Mouse (Mus musculus): ENCODE results near the gene Slc29a1. TPM values are rescaled to one million over a fixed set of nuclear protein-coding genes. Genes with fewer than 3 reads are reported as not detected.
A peak's percentile ranks its signal among the peaks of the same experiment; 100 is the strongest.
"Not testable (repeated sequence)": the region's sequence is repeated elsewhere in the genome, so short reads cannot be mapped to it uniquely, and the experiment has no call there.

The Slc29a1 gene
- polyA plus RNA-seq, 1 experiment from 2014 or later = 47.2 TPM

DNA sequence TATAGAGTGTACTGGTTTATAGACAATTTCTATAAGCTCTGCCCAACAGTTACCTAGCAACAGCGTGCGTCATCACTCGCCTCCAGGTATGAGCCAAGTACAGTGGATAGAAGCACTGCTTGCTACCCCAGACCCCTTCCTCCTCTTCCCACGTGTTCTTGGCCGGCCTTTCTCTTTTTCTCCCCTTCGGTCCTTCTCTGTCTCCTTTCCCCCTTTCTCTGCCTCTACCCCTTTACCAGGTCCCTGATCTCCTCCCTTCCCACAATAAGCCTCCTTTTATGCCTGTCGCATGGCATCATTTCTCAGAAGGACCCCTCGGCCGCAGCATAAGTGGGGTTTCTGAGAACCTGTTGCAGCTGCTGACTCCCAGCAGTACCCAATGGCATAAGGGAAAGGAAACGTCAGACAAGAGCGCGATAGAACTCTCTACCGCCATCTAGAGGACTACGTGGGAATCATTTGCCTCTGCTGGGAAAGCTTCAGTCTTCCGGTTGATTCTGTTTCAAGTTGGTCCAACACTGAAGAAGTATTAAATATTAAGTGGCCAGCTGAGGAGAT lies 27.2 kb upstream of the Slc29a1 start:
- Histone ChIP-seq H3K4me2 (replicated peaks) (peak overlapping the region; percentile 30), H3K36me3 (no peaks in the 10 kb centered on the region), H3K9me3 (replicated peaks) (no peaks in the 10 kb centered on the region), H3K4me1 (peaks cover 13% of the 10 kb centered on the region), H3K9ac (no peak overlapping the region), H3K27ac (no peak overlapping the region), H3K27me3 (no peaks in the 10 kb centered on the region), H3K4me3 (no peak overlapping the region)
- 26% methylated on average over 15 of the region's 15 CpGs for WGBS
- no peak for ATAC-seq (ENCODE audit: low FRiP score)

DNA sequence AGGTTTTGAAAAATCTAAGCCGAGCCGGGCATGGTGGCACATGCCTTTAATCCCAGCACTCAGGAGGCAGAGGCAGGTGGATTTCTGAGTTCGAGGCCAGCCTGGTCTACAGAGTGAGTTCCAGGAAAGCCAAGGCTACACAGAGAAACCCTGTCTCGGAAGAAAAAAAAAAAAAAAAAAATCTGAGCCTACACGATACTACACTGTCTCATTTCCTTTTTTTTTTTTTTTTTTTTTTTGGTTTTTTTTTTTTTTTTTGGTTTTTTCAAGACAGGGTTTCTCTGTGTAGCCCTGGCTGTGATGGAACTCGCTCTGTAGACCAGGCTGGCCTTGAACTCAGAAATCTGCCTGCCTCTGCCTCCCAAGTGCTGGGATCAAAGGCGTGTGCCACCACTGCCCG lies 24.0 kb upstream of the Slc29a1 start:
- not testable (repeated sequence) for H3K4me2 ChIP-seq (replicated peaks); H3K9ac ChIP-seq; H3K36me3 ChIP-seq; H3K9me3 ChIP-seq (replicated peaks); H3K27ac ChIP-seq; ATAC-seq (ENCODE audit: low FRiP score); H3K4me3 ChIP-seq; H3K27me3 ChIP-seq
- 90% methylated on average over 8 of the region's 8 CpGs for WGBS
- peaks cover 14% of the 10 kb centered on the region for H3K4me1 ChIP-seq

GRCm38 (mm10) chr17:45619386-45620256 lies 20.2 kb upstream of the Slc29a1 start:
- Histone ChIP-seq H3K36me3 (no peaks in the 10 kb centered on the region), H3K9ac (0 out of 2 replicates have a peak overlapping the region, but pooled peaks have one; percentile 29), H3K4me1 (peaks cover 10% of the 10 kb centered on the region), H3K4me2 (replicated peaks) (peak overlapping the region; percentile 37), H3K9me3 (replicated peaks) (no peaks in the 10 kb centered on the region), H3K4me3 (no peak overlapping the region), H3K27me3 (0 out of 2 replicates have a peak, but pooled peaks cover under 1% of the 10 kb centered on the region), H3K27ac (peak overlapping the region; percentile 55; the same call in 1 of the 2 replicates)
- 28% methylated on average over 20 of the region's 20 CpGs for WGBS
- no peak for ATAC-seq (ENCODE audit: low FRiP score)

- no peak for ATAC-seq (ENCODE audit: low FRiP score)
- no peak overlapping the region for H3K4me3 ChIP-seq
- WGBS = 13% methylated on average over 8 of the region's 8 CpGs
Measured at GRCm38 (mm10) chr17:45618941-45619385, 19.6 kb upstream of the Slc29a1 start.

GRCm38 (mm10) chr17:45617655-45618054 lies 18.2 kb upstream of the Slc29a1 start:
- Histone ChIP-seq H3K27me3 (0 out of 2 replicates have a peak, but pooled peaks cover 2% of the 10 kb centered on the region), H3K4me2 (replicated peaks) (no peak overlapping the region), H3K9me3 (replicated peaks) (no peaks in the 10 kb centered on the region), H3K4me1 (peaks cover 10% of the 10 kb centered on the region), H3K36me3 (no peaks in the 10 kb centered on the region), H3K9ac (no peak overlapping the region), H3K4me3 (no peak overlapping the region), H3K27ac (no peak overlapping the region)
- 94% methylated on average over 6 of the region's 6 CpGs for WGBS
- ATAC-seq (ENCODE audit: low FRiP score) = no peak

More at GRCm38 (mm10) chr17:45618941-45619385, 19.6 kb upstream of the Slc29a1 start:
- H3K27me3 ChIP-seq = 0 out of 2 replicates have a peak, but pooled peaks cover 2% of the 10 kb centered on the region
- H3K27ac ChIP-seq = peak overlapping the region; percentile 55; the same call in 1 of the 2 replicates
- H3K4me1 ChIP-seq = peaks cover 10% of the 10 kb centered on the region
- H3K4me2 ChIP-seq (replicated peaks) = peak overlapping the region; percentile 37
- 0 out of 2 replicates have a peak overlapping the region, but pooled peaks have one; percentile 29 for H3K9ac ChIP-seq
- no peaks in the 10 kb centered on the region for H3K36me3 ChIP-seq
- no peaks in the 10 kb centered on the region for H3K9me3 ChIP-seq (replicated peaks)

GRCm38 (mm10) chr17:45616679-45617078 lies 17.3 kb upstream of the Slc29a1 start:
- no peak overlapping the region for H3K27ac ChIP-seq

DNA sequence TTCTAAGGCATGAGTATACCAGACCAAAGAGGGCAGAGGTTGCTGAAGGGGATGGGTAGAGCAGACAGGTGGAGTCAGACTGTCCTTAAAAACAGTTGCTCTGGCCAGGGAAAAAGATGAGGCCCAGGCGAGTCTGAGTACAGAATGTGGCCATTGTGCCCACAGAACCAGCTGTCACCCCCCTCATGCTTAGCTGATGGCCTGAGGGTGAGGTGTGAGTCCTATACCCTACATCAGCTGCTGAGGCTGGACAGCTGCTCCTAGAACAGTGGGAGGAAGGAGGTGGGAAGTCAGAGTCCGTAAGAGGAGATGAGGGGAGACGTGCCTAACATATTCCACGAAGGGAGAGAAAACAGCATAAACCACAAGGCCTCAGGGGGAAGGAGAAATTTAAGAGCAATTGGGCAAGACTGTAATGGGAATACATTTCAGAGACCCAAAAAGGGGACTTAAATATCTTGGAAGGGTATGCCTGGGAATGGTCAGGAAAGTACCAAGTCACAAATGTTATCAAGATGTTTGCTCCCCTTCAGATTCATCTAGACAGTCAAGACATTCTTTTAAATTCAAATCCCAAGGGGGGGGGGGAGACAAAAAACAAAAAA lies 16.7 kb upstream of the Slc29a1 start:
- no peak for ATAC-seq (ENCODE audit: low FRiP score)
- Histone ChIP-seq H3K4me2 (replicated peaks) (no peak overlapping the region), H3K9ac (no peak overlapping the region), H3K4me3 (no peak overlapping the region), H3K27ac (no peak overlapping the region), H3K9me3 (replicated peaks) (no peaks in the 10 kb centered on the region), H3K4me1 (peaks cover 10% of the 10 kb centered on the region), H3K36me3 (no peaks in the 10 kb centered on the region), H3K27me3 (0 out of 2 replicates have a peak, but pooled peaks cover 2% of the 10 kb centered on the region)
- 53% methylated on average over 4 of the region's 4 CpGs for WGBS

More at GRCm38 (mm10) chr17:45616679-45617078, 17.3 kb upstream of the Slc29a1 start:
- no peaks in the 10 kb centered on the region for H3K36me3 ChIP-seq
- ATAC-seq (ENCODE audit: low FRiP score) = no peak
- no peaks in the 10 kb centered on the region for H3K9me3 ChIP-seq (replicated peaks)
- H3K4me3 ChIP-seq = no peak overlapping the region
- 0 out of 2 replicates have a peak, but pooled peaks cover 2% of the 10 kb centered on the region for H3K27me3 ChIP-seq
- H3K9ac ChIP-seq = no peak overlapping the region
- H3K4me2 ChIP-seq (replicated peaks) = no peak overlapping the region
- H3K4me1 ChIP-seq = peaks cover 10% of the 10 kb centered on the region
- 90% methylated on average over 3 of the region's 3 CpGs for WGBS

DNA sequence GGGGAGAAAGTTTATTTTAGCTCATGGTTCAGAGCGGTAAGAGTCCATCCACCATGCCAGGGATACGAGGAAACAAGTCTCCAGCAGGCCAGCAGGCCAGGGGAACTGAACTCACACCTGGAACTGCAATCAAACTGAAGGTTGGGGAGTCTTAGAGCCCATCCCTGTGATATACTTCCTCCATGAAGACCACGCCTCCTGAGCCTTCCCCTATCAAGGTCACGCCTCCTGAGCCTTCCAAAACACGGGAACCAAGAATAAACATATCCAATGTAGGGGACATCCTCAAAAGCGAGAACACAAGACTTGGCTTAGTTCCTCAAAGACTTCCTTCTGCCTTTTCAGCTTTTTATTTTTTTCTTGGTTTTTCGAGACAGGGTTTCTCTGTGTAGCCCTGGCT lies 13.5 kb upstream of the Slc29a1 start:
- ATAC-seq (ENCODE audit: low FRiP score) = no peak
- Histone ChIP-seq H3K36me3 (no peaks in the 10 kb centered on the region), H3K4me1 (peaks cover 4% of the 10 kb centered on the region; the same call in 1 of the 2 replicates), H3K9ac (no peak overlapping the region), H3K4me2 (replicated peaks) (no peak overlapping the region), H3K4me3 (no peak overlapping the region), H3K9me3 (replicated peaks) (no peaks in the 10 kb centered on the region), H3K27me3 (0 out of 2 replicates have a peak, but pooled peaks cover 2% of the 10 kb centered on the region), H3K27ac (no peak overlapping the region)
- 89% methylated on average over 7 of the region's 7 CpGs for WGBS

- Histone ChIP-seq H3K4me3 (no peak overlapping the region), H3K36me3 (no peaks in the 10 kb centered on the region), H3K4me1 (peaks cover 4% of the 10 kb centered on the region; the same call in 1 of the 2 replicates), H3K4me2 (replicated peaks) (no peak overlapping the region), H3K27me3 (0 out of 2 replicates have a peak, but pooled peaks cover 2% of the 10 kb centered on the region), H3K27ac (no peak overlapping the region), H3K9me3 (replicated peaks) (no peaks in the 10 kb centered on the region), H3K9ac (no peak overlapping the region)
- no peak for ATAC-seq (ENCODE audit: low FRiP score)
- WGBS = 77% methylated on average over 8 of the region's 8 CpGs
Measured at GRCm38 (mm10) chr17:45612008-45612407, 12.6 kb upstream of the Slc29a1 start.

GRCm38 (mm10) chr17:45610144-45610866 lies 10.9 kb upstream of the Slc29a1 start:
- Histone ChIP-seq H3K4me2 (replicated peaks) (no peak overlapping the region), H3K9me3 (replicated peaks) (no peaks in the 10 kb centered on the region), H3K36me3 (no peaks in the 10 kb centered on the region), H3K4me1 (peaks cover 4% of the 10 kb centered on the region; the same call in 1 of the 2 replicates), H3K27ac (no peak overlapping the region), H3K27me3 (0 out of 2 replicates have a peak, but pooled peaks cover 2% of the 10 kb centered on the region), H3K4me3 (no peak overlapping the region), H3K9ac (0 out of 2 replicates have a peak overlapping the region, but pooled peaks have one; percentile 4)
- WGBS = 39% methylated on average over 5 of the region's 5 CpGs
- ATAC-seq (ENCODE audit: low FRiP score) = no peak

- Histone ChIP-seq H3K27ac (no peak overlapping the region), H3K27me3 (no peaks in the 10 kb centered on the region), H3K9ac (no peak overlapping the region), H3K36me3 (no peaks in the 10 kb centered on the region), H3K4me2 (replicated peaks) (no peak overlapping the region), H3K4me1 (peaks cover 4% of the 10 kb centered on the region; the same call in 1 of the 2 replicates), H3K9me3 (replicated peaks) (no peaks in the 10 kb centered on the region), H3K4me3 (no peak overlapping the region)
- ATAC-seq (ENCODE audit: low FRiP score) = no peak
- 96% methylated on average over 4 of the region's 4 CpGs for WGBS
Measured at GRCm38 (mm10) chr17:45608396-45608795, 9.0 kb upstream of the Slc29a1 start.
